Mouse (Mus musculus): ENCODE results near the gene Gm14851. TPM values are rescaled to one million over a fixed set of nuclear protein-coding genes. Genes with fewer than 3 reads are reported as not detected.

Gene Gm14851
- total RNA-seq (2023): not detected

DNA sequence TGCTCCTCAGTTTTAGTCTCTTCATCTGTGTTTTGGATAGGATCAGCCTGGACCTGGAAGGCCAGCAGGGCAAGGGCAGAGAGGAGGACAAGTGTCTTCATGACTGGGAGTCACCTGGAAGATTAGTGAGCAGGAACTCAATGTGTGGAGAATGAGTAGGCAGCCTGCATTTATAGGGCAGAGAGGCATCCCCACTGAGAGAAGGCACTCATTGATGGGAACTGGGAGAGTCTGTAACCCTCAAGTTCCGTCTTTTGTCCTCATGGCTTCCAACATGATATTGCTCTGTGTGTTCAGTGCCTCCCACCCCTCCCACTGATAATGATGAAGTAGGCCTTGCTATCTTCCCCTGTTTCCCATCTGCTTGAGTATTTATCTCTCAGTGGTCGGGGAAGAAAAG lies at the start of gene Gm14851:
Gene Gm14851 (minus strand): TSS at position 101 of the 400 bp plus-strand sequence.

DNA sequence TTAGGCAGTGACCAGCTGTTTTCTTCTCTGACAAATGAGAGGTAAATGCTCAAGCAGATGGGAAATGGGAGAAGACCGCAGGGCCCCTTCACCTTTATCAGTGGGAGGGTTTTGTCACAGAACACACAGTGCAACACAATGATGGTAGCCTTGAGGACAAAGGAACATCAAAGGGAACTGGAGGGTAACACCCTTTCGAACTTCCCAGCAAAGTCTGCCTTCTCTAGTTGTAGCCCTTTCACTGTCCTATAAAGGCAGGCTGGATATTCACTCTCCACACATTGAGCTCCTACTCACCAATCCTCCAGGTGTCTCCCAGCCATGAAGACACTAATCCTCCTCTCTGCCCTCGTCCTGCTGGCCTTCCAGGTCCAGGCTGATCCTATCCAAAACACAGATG lies 38.5 kb upstream of the Gm14851 start, which contains the start of gene Defa30:
Gene Defa30 (plus strand): TSS at position 301 of the 400 bp plus-strand sequence.

DNA sequence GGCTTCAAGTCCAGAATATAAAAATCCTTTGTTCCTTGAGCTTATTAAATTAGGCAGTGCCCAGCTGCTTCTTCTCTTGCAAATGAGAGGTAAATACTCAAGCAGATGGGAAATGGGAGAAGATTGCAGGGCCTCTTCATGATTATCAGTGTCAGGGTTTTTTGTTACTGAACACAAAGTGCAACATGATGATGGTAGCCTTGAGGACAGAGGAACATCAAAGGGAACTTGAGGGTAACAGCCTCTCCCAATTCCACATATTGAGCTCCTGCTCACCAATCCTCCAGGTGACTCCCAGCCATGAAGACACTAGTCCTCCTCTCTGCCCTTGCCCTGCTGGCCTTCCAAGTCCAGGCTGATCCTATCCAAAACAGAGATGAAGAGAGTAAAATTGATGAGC lies 11.7 kb downstream of the Gm14851 start, which contains the start of gene Defa25:
Gene Defa25 (plus strand): TSS at position 301 of the 400 bp plus-strand sequence.

GRCm38 (mm10) chr8:21064738-21065137 lies 31.1 kb downstream of the Gm14851 start, which contains the start of gene Defa35:
TSS of gene Defa35 (plus strand) at chr8:21065038.

GRCm38 (mm10) chr8:21054747-21055146 lies 41.1 kb downstream of the Gm14851 start, which contains the start of gene Defa23:
TSS of gene Defa23 (plus strand) at chr8:21055047.

Other genes with a start within 250 kb of the Gm14851 start
- not detected for gene Defb33, start 203.4 kb downstream of the Gm14851 start, total RNA-seq (2023)
- not detected for gene Gm15056, start 193.4 kb downstream of the Gm14851 start, total RNA-seq (2023)
- gene Gm6040, start 174.0 kb downstream of the Gm14851 start, total RNA-seq (2023): not detected
- gene AY761185, start 151.3 kb downstream of the Gm14851 start, total RNA-seq (2023): not detected
- gene Defa21, start 70.5 kb downstream of the Gm14851 start, total RNA-seq (2023): not detected
- gene Defa23, start 41.0 kb downstream of the Gm14851 start, total RNA-seq (2023): not detected
- gene Defa35, start 31.0 kb downstream of the Gm14851 start, total RNA-seq (2023): not detected
- not detected for gene Defa25, start 11.6 kb downstream of the Gm14851 start, total RNA-seq (2023)
- gene Defa30, start 38.6 kb upstream of the Gm14851 start, total RNA-seq (2023): not detected
- gene Defa22, start 66.2 kb upstream of the Gm14851 start, total RNA-seq (2023): not detected
- gene Defa31, start 95.6 kb upstream of the Gm14851 start, total RNA-seq (2023): not detected
- not detected for gene Gm15293, start 105.5 kb upstream of the Gm14851 start, total RNA-seq (2023)
- not detected for gene Gm15292, start 153.7 kb upstream of the Gm14851 start, total RNA-seq (2023)
- gene Defa27, start 219.5 kb upstream of the Gm14851 start, total RNA-seq (2023): not detected
- not detected for gene Defa29, start 231.0 kb upstream of the Gm14851 start, total RNA-seq (2023)